Mouse (Mus musculus): ENCODE measurements around the gene Mtcp1.

Mtcp1 gene

GRCm38 (mm10) chrX:75415936-75416785 is at the start of gene Mtcp1, which contains the start of the genes Cmc4 and Brcc3:
Gene Mtcp1 (minus strand): TSS chrX:75416588.
Gene Cmc4 (minus strand): TSS chrX:75416584.
Gene Brcc3 (plus strand): TSS chrX:75416628.
- DNase-seq (ENCODE audit: low read depth, low spot score) = peak; percentile 66

GRCm38 (mm10) chrX:75454597-75454996 is 38.2 kb upstream of the Mtcp1 start:
- DNase-seq (ENCODE audit: low read depth, low spot score) = no peak

GRCm38 (mm10) chrX:75409711-75410110 is 6.7 kb downstream of the Mtcp1 start:
- no peak for DNase-seq (ENCODE audit: low read depth, low spot score)

GRCm38 (mm10) chrX:75403350-75403749 is 13.0 kb downstream of the Mtcp1 start:
- no peak for DNase-seq (ENCODE audit: low read depth, low spot score)

GRCm38 (mm10) chrX:75402668-75403067 is 13.7 kb downstream of the Mtcp1 start:
- no peak for DNase-seq (ENCODE audit: low read depth, low spot score)

GRCm38 (mm10) chrX:75399471-75399870 is 16.9 kb downstream of the Mtcp1 start:
- DNase-seq (ENCODE audit: low read depth, low spot score) = no peak

- DNase-seq (ENCODE audit: low read depth, low spot score) = peak; percentile 65
These were observed 34.1 kb downstream of the Mtcp1 start, which contains the start of the genes Fundc2 and F8 for GRCm38 (mm10) chrX:75382195-75382771. Gene Fundc2 (plus strand): TSS chrX:75382399. Gene F8 (minus strand): TSS chrX:75382615.

- DNase-seq (ENCODE audit: low read depth, low spot score) = no peak
These were observed 34.7 kb downstream of the Mtcp1 start for GRCm38 (mm10) chrX:75381699-75382098.

GRCm38 (mm10) chrX:75381176-75381575 is 35.2 kb downstream of the Mtcp1 start:
- DNase-seq (ENCODE audit: low read depth, low spot score) = no peak

- no peak for DNase-seq (ENCODE audit: low read depth, low spot score)
These were observed 39.6 kb downstream of the Mtcp1 start for GRCm38 (mm10) chrX:75376815-75377214.

- no peak for DNase-seq (ENCODE audit: low read depth, low spot score)
These were observed 43.5 kb downstream of the Mtcp1 start for GRCm38 (mm10) chrX:75372666-75373425.

GRCm38 (mm10) chrX:75370197-75370596 is 46.2 kb downstream of the Mtcp1 start:
- DNase-seq (ENCODE audit: low read depth, low spot score) = no peak

Data from retina, adult 2 months (tissue).